Mouse (Mus musculus) ES-Bruce4 (cell line): Measurements from ENCODE around the gene Fat2. TPM values are rescaled to one million over a fixed set of nuclear protein-coding genes. Genes with fewer than 3 reads are reported as not detected.

ENCODE experiments used
- H3K27ac ChIP-seq: 2 replicates; pipeline ENCODE4 v1.5.1; 2012; ENCODE audit warnings: low read length, inconsistent platforms; ENCODE audit not compliant: insufficient read depth
- H3K27me3 ChIP-seq: 2 replicates; pipeline ENCODE4 v1.6.1; 2012; ENCODE audit warnings: mild to moderate bottlenecking, low read length, inconsistent platforms; ENCODE audit not compliant: control insufficient read depth, poor library complexity, insufficient read depth, severe bottlenecking
- H3K36me3 ChIP-seq: 2 replicates; pipeline ENCODE4 v1.6.1; 2012; ENCODE audit warnings: inconsistent platforms, mild to moderate bottlenecking, low read length, moderate library complexity; ENCODE audit not compliant: control insufficient read depth, poor library complexity, insufficient read depth, severe bottlenecking
- H3K4me1 ChIP-seq: one replicate; pipeline ENCODE4 v1.8.1; 2011; ENCODE audit warnings: low read length; ENCODE audit not compliant: control insufficient read depth, insufficient read depth
- H3K4me3 ChIP-seq: 2 replicates; pipeline ENCODE4 v1.5.1; 2011; ENCODE audit warnings: low read depth, mild to moderate bottlenecking, low read length
- H3K9ac ChIP-seq: 2 replicates; pipeline ENCODE4 v1.6.1; 2012; ENCODE audit warnings: low read depth, mild to moderate bottlenecking, inconsistent platforms; ENCODE audit not compliant: poor library complexity, severe bottlenecking
- H3K9me3 ChIP-seq: replicated peaks from 2 replicates; pipeline ENCODE4 v1.6.1; 2012; ENCODE audit warnings: mild to moderate bottlenecking, low read length, inconsistent platforms; ENCODE audit not compliant: control insufficient read depth, poor library complexity, insufficient read depth, severe bottlenecking
- CTCF ChIP-seq: IDR thresholded peaks from one replicate; pipeline ENCODE4 v1.8.1; 2011; ENCODE audit warnings: low read depth, low read length
- EP300 ChIP-seq: IDR thresholded peaks from 2 replicates; pipeline ENCODE4 v1.6.1; 2011; ENCODE audit warnings: low read depth, low read length; ENCODE audit not compliant: insufficient read depth
- POLR2A ChIP-seq: IDR thresholded peaks from one replicate; pipeline ENCODE4 v1.8.1; 2011; ENCODE audit warnings: low read length; ENCODE audit not compliant: insufficient read depth
- polyA plus RNA-seq: library from polyadenylated mRNA; stranded (reverse); fragments of >200 nt; gene quantifications from 2 replicates; pipeline ENCODE4 v1.2.4, GENCODE M21; 2011; ENCODE audit warnings: low read depth; ENCODE audit not compliant: missing spikeins, insufficient read depth, insufficient read length

Fat2 gene
- polyA plus RNA-seq, 1 experiment: 0.90 TPM

- no peak within 1 kb of the TSS for H3K27ac ChIP-seq
- TF ChIP-seq EP300 (0 out of 2 replicates have a peak, but pooled peaks have one; percentile 15), POLR2A (no peak), CTCF (peak; percentile 98)
- no peaks in the 10 kb centered on the region for H3K4me1 ChIP-seq
- no peaks in the 10 kb centered on the region for H3K27me3 ChIP-seq
- no peaks in the 10 kb centered on the region for H3K36me3 ChIP-seq
- H3K4me3 ChIP-seq: peak within 1 kb of the TSS; percentile 68
- no peaks in the 10 kb centered on the region for H3K9me3 ChIP-seq
- peak within 1 kb of the TSS; percentile 62 for H3K9ac ChIP-seq
Measured at GRCm38 (mm10) chr11:55204159-55204596, 132.2 kb downstream of the Fat2 start, which contains the start of gene Slc36a1. Gene Slc36a1 (plus strand): TSS chr11:55204350.

Other genes starting within 250 kb of the Fat2 start
- 24.7 and 24.9 TPM in 2 replicates for gene Gm2a, start 238.4 kb downstream of the Fat2 start, polyA plus RNA-seq
- gene Slc36a3, start 184.9 kb downstream of the Fat2 start, polyA plus RNA-seq: not detected in 2 replicates
- not detected in 2 replicates for gene Slc36a2, start 151.5 kb downstream of the Fat2 start, polyA plus RNA-seq
- 5.3 and 6.3 TPM in 2 replicates for gene Slc36a1, start 132.2 kb downstream of the Fat2 start, polyA plus RNA-seq
- gene Sparc, start 86.6 kb upstream of the Fat2 start, polyA plus RNA-seq: 344 and 354 TPM in 2 replicates
- 120 and 142 TPM in 2 replicates for gene Atox1, start 124.7 kb upstream of the Fat2 start, polyA plus RNA-seq
- 146 and 147 TPM in 2 replicates for gene G3bp1, start 133.1 kb upstream of the Fat2 start, polyA plus RNA-seq